Mouse (Mus musculus) urinary bladder, postnatal 14 days (tissue): ENCODE results near the gene Slc22a18.
"Not testable (repeated sequence)": the region's sequence is repeated elsewhere in the genome, so short reads cannot be mapped to it uniquely, and the experiment has no call there.

Source experiments
- DNase-seq: peaks from one replicate; pipeline ENCODE4 v3.0.0; 2021; ENCODE audit warnings: low spot score

Slc22a18 gene

DNA sequence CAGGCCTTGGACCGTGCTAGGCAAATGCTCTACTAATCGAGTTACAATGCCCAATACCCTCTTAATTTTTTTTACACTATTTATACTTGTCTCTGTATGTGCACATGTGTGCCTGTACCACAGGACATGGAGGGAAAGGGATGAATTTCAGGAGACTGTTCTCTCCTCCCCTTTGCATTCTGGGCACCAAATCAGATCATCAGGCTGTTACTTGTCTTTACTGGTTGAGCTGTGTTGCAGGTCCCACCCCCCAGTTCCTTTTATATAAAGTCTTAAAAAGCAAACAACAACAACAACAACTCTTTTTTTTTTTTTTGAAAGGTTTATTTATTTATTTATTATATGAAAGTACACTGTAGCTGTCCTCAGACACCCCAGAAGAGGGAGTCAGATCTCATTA, 31.9 kb downstream of the Slc22a18 start:
- no peak for DNase-seq

DNA sequence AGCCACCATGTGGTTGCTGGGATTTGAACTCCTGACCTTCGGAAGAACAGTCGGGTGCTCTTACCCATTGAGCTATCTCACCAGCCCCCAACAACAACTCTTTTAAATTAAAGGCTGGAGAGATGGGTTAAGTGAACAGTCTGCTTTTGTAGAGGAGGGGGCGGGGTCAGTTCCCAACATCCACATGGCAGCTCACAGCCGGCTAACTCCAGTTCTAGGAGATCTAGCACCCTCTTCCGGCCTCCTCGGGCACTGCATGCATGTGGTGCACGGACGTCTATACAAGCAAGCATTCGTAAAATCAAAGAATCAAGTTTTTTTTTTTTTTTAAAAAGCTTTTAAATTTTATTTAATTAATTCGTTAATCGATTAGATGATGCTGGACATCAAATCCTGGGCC, 32.3 kb downstream of the Slc22a18 start:
- DNase-seq: peak; percentile 89

DNA sequence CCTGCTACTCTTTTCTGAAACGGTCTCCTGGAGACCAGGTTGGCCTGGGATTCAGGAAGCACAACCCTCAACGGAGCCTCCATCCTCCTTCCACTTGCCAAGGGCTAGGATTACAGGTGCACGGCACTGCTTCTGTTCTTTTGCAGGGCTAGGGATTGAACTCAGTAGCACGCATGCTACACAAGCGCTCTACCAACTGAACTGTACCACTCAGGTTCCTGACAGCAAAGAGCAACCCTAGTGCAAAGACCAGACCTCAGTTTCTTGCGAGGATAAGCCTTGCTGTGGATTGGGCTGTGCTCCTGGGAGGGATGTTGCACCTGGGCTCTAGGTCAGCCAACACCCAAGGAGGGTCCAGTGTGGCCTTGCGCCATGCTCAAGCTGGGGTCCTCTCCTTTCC, 32.7 kb downstream of the Slc22a18 start:
- DNase-seq: no peak

DNA sequence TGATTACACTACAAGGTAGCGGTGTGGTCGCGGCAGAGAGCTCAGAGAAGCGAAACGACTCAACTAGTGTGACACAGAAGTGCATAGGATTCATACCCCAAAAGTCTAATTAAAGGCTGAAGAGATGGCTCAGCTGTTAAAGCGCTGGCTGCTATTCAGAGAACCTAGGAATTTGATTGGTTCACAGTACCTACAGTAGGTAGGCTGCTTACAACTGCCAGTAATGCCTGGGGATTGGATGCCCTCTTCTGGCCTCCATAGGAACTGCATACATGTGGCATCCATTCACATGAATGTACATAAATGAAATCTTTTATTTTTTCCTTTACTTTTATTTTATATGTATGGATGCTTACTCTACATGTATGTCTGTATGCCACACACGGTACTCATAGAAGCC, 33.1 kb downstream of the Slc22a18 start:
- DNase-seq: peak; percentile 65

DNA sequence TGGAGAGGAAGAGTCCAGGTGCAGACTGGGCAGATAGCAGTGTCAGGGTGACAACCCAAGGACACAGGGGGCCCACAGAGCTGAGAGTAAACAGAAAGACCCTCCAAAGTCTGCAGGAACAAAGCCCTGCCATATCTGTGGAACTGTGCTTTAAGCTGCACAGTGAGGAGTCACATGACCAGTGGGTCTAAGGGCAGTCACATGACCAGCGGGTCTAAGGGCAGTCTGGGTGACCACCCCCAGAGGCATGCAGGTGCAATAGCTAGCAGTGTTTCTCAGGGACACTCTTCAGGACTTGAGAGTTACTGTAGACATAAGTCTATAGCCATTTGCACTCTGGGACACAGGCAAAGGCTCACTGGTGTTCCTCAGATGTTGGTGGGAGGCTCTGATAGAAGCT, 36.0 kb downstream of the Slc22a18 start:
- no peak for DNase-seq

DNA sequence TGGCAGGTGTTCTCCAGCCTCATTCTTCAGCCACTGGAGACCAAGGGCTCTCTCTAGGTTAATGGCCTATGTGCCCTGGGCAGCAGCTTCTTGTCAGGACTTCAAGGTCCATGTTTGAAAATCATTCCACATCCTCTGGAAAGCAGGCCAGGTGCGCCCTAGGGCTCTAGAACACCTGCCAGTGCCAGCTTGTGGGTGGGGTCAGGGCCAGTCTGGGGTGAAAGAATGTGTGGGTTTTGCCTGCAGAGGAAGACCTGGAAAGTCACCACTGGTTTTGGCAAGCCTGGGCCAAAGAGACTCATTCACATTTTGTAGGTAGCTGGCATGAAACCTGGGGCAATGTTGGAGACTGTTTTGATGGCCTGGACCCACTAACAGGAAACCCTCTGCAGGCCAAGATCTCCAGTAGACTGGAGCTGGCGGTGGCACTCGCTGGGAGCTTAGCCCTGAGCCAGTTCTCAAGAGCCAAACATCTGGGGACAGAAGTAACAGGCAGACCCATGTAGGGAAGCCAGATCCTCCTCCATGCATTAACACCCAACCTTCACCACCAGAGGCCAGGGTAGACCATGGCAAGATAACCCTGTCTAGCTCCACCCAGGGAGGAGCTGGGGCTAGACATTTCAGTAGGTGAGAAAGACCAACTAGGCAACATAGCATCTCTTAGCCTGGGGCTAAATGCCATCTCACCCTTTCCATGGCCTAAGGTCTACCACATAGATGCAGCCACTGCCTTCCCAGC, 37.2 kb downstream of the Slc22a18 start:
- no peak for DNase-seq

DNA sequence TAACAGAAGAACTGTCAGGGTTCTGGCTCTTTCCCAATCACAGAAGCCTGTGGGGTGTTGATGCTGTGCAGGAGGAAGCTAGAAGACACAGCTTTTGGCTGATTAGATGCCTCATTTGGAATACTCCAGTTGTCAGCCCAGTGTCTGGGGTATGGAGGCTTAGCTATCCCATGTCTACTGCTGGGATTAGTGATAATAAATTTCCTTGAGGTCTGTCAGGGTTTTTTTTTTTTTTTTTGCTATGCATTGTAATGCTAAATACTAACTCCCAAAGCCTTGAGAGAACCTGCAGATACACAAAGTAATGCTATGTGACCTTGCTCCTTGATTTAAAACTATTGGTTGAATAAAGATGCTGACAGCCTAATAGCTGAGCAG, 37.8 kb downstream of the Slc22a18 start:
- no peak for DNase-seq

DNA sequence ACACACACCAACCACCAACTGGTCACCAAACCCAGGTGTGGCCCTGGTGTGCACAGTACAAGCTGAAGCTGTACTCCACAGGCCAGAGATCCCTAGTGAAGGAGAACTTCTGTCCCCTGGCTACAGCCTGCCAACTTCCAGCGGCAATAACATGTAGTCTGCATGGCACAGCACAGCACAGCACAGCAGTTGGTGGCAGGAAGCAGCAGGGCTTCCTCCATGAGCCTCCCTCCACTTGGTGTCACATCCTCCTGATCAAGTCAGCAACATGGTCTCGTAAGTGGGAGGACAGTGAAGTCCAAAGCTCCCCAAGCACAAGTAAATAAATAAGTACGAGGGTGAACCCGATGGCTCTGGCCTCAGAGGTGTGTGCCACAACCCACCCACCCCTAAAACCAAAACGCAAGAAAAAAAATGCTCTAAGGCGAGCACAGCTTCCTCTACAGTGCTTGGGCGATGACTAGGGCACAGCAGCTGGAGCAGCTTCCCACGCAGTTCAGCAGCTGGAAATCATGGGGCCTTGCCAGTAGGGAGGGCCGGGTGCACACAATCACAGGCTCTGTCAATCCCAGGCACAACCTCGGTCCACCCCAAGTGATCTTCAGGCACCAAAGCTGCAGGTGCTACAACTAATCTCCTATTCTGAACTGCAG, 40.4 kb downstream of the Slc22a18 start:
- no peak for DNase-seq

DNA sequence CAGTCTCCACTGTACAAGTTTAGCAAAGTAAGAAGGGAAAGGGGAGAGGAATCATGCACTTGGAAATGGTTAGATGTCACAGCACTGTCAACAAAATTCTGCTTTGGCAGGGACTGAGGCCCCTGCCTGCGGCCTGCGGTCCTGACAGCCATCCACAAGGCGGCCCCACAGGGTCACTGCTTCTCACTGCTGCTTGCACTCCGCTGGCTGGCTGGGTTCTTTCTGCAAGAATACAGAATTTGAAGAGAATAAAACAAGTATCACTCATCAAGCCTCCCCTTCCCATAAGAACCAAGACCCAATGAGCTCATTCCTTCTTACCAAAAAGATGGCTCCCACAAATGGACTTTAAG, 40.9 kb downstream of the Slc22a18 start:
- no peak for DNase-seq

DNA sequence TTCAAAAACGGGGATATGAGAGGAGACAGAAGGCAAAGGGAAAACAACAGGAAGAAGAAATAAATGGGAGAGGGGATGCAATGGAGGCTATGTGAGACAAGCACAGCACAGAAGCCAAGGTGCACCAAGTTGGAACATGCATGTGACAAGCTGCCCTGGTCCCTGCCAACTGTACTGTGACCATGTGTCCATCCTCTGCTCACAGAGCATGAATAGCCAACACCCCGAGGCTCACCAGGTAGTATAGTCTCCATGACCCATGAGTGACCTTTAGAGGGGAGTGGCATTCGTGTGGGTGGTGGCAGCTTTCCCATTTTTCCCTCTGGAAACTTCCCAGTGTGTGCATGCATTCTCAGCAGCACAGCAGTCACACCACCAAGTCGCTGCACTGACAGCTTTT, 45.8 kb downstream of the Slc22a18 start:
- DNase-seq: no peak

DNA sequence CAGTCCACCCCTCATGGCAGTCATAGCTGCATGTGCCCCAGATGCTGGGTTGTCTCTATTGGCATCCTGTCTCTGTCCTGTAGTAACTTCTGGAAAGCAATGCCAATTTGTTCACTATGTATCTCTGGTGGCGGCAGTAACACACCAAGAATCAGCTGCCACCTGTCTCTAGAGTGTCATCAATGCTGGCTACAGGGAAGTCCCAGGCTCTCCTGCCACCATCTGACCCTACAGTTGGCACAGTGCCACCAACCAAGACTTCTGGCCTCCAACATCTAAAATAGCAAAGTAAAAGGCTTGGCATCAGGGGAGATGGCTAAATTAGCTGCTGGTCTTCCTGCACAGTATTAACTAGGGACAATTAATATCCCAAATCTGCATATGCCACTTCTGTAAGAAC, 58.9 kb downstream of the Slc22a18 start:
- DNase-seq: no peak

DNA sequence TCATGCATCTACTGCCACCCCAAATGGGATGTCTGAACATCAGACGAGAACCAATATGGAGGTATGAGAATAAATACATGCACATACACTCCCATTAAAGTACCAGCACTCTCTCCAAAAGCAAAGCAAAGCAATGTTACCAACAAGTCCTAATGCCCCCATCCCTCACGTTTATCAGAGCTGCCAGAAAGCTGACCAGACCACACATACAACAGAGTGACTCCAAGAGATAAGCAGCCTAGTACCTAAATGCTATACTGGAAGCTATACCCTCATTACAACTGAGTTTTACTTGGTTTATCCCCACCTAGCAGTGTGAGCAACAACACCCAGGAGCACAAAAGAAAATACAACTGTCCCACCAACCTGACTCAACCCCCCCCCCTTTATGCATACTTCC, 59.7 kb downstream of the Slc22a18 start:
- DNase-seq: no peak

DNA sequence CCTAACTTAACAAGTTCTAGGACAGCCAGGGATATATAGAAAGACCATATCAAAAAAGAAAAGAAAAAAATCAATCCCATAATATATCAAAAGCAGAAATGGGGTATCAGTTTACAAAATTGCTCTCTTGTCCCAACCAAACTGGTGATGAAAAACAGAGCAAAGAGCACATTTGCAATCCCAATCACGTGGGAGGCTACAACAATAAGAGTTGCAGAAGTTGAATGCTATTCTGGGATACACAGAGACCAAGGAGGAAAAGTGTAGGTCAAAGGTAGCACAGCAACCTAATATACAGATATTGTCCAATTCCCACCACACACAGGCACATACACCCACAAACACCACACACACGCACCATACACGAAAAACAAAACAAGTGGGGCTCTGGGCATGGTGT, 62.7 kb downstream of the Slc22a18 start:
- DNase-seq: no peak

DNA sequence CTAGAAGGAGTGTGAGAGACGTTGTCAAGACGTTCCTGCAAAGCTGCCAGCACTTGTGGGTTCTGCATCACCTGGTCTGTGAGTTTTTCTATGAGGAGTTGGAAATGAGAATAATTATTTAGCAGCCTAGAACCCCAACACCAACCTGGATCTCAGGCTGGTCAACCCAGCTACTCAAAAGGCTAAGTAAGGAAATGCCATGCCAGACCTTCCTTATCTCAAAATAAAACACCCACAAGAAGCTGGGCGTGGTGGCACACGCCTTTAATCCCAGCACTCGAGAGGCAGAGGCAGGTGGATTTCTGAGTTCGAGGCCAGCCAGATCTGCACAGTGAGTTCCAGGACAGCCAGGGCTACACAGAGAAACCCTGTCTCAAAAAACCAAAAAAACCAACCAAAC, 64.7 kb downstream of the Slc22a18 start:
- not testable (repeated sequence) for DNase-seq

DNA sequence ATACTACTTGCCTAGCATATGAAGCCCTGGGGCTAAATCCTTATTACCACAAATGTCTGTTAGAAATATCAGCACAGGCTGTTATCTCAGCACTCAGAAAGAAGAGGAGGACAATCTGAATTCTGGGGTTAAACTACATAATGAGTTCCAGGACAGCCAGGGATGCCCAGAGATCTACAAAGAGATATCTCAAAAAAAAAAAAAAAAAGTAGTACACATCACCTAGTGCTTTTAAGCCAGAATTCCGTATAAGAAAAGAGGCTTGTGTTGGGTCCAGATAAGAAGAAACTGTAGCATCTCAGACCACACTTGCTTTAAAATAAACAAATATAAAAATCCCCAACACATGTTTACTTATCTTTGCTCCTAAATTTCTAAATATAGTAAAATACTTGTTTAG, 65.1 kb downstream of the Slc22a18 start:
- no peak for DNase-seq

DNA sequence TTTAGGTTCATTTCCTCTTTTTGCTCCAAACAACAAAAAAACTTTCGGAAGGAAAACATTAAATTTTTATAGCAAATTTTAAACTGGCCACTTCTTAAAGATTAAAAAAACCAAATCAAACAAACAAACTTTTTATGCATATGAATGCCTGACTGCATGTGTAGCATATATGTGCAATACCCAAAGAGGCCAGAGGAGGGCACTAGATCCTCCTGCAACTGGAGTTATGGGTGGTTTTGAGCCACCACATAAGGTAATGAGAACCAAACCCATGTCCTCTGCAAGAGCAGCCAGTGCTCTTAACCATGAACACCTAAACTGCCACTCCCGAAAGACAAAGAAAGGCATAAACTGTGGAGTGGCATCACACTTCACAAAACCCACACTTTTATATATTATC, 70.8 kb downstream of the Slc22a18 start:
- peak; percentile 25 for DNase-seq

DNA sequence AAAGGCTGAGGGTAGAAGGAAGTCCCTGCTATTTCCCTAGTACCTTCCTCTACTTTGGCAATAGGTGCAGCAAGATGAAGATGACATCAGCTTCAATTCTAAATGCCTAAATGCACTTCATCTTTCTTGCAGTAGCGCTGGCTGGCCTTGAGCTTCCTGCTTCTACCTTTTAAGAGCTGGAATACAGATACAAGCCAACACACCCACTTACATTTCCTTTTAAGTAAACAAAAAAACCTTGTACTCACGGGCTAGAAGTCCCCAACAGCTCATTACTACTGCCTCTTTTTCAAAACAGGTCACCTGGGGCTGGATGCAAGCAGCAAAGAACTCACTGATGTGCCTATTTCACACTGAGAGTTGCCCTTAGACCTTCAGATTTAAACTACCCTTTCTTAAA, 73.0 kb downstream of the Slc22a18 start:
- DNase-seq: no peak

DNA sequence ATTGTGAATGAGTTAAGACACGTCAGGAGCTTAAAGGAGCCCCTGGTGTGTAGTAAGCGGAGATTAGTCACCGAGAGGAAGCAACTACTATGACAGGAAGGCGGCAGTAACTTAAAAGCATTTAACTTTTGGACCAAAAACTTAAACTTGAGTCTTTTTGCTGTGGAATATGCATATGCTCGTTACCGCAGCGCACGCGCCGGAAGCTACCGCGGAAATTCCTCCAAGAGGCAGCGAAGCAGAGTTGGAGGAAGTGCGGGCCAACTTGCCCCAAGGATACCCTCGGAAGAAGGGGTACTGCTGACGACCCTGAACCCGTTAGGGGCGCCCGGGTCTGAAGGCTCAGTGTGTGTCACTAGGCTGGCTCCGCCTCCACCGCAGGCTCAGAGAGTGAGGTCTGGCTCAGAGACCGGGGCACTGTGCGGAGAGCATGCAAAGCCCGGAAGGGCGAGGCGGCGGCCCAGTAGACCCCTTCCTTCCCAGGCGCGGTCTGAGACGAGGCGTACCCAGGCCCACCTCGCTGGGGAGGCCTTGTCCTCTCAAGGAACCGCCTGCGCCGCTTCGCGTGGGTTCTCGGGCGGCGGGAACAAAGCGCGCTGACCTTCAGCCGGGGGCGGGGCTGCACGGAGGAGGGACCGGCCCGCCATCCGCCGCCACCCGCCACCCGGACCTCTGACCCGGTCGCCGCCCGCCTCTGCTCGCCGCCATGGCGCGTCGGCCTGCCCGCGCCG, 74.9 kb downstream of the Slc22a18 start:
- no peak for DNase-seq
